Mouse (Mus musculus): Measurements from ENCODE around the gene Ccdc106.

The Ccdc106 gene

GRCm38 (mm10) chr7:5047313-5047712 is 27.0 kb downstream of the Ccdc106 start:
- CTCF ChIA-PET, result interaction anchor here (0.5 to 1.6 kb wide), 4 partner anchors 31 to 106 kb away, joined by 3 to 8 read pairs (median 3); no protein-coding TSS in a partner anchor

GRCm38 (mm10) chr7:5051193-5052192 is 31.1 kb downstream of the Ccdc106 start, which contains the start of gene Zfp580:
Zfp580 (plus strand) TSS chr7:5051538.
- CTCF ChIA-PET, result interaction anchor here (0.6 to 1.8 kb wide), 4 partner anchors 8 to 37 kb away, joined by 3 to 4 read pairs (median 4); partner anchors contain the start of genes Fiz1 and Zfp865

GRCm38 (mm10) chr7:5052438-5052837 is 32.1 kb downstream of the Ccdc106 start:
- CTCF ChIA-PET, result interaction anchor here (0.7 to 0.8 kb wide), 2 partner anchors 12 to 47 kb away, joined by 3 read pairs; no protein-coding TSS in a partner anchor

GRCm38 (mm10) chr7:5052931-5053343 is 32.6 kb downstream of the Ccdc106 start:
- CTCF ChIA-PET, result interaction anchor here (0.7 kb wide), 1 partner anchor 48 kb away, joined by 3 read pairs; no protein-coding TSS in a partner anchor

GRCm38 (mm10) chr7:5053456-5054179 is 33.3 kb downstream of the Ccdc106 start:
- CTCF ChIA-PET, result no interaction called here

- CTCF ChIA-PET, result interaction anchor here (0.5 kb wide), 1 partner anchor 309 kb away, joined by 3 read pairs; no protein-coding TSS in a partner anchor
Measured at GRCm38 (mm10) chr7:5056651-5057263, 36.4 kb downstream of the Ccdc106 start.

- CTCF ChIA-PET, result no interaction called here
Measured at GRCm38 (mm10) chr7:5057381-5057780, 37.0 kb downstream of the Ccdc106 start.

- CTCF ChIA-PET, result no interaction called here
Measured at GRCm38 (mm10) chr7:5057804-5058203, 37.5 kb downstream of the Ccdc106 start.

GRCm38 (mm10) chr7:5058631-5059030 is 38.3 kb downstream of the Ccdc106 start:
- CTCF ChIA-PET, result interaction anchor here (1.9 kb wide), 1 partner anchor 7 kb away, joined by 4 read pairs; the partner anchor contains the start of gene Zfp580

GRCm38 (mm10) chr7:5059421-5059820 is 39.1 kb downstream of the Ccdc106 start:
- CTCF ChIA-PET, result interaction anchor here (1.3 to 1.9 kb wide), 2 partner anchors 8 to 21 kb away, joined by 3 to 4 read pairs; partner anchors contain the start of genes Zfp580 and Zfp784

- CTCF ChIA-PET, result interaction anchor here (0.6 to 1.9 kb wide), 4 partner anchors 9 to 118 kb away, joined by 3 to 4 read pairs (median 3); partner anchors contain the start of genes Zfp580 and Zfp784
Measured at GRCm38 (mm10) chr7:5060239-5060731, 39.9 kb downstream of the Ccdc106 start.

- CTCF ChIA-PET, result interaction anchor here (1.0 kb wide), 1 partner anchor 45 kb away, joined by 3 read pairs; no protein-coding TSS in a partner anchor
Measured at GRCm38 (mm10) chr7:5060944-5061773, 40.8 kb downstream of the Ccdc106 start.

- CTCF ChIA-PET, result interaction anchor here (0.7 to 1.0 kb wide), 2 partner anchors 44 to 45 kb away, joined by 3 read pairs; no protein-coding TSS in a partner anchor
Measured at GRCm38 (mm10) chr7:5061774-5062359, 41.5 kb downstream of the Ccdc106 start, which contains the start of gene U2af2. U2af2 (plus strand) TSS chr7:5062143.

- CTCF ChIA-PET, result interaction anchor here (0.7 to 2.1 kb wide), 4 partner anchors 14 to 62 kb away, joined by 3 to 5 read pairs (median 3); no protein-coding TSS in a partner anchor
Measured at GRCm38 (mm10) chr7:5062360-5063001, 42.1 kb downstream of the Ccdc106 start.

GRCm38 (mm10) chr7:5064886-5065285 is 44.5 kb downstream of the Ccdc106 start:
- CTCF ChIA-PET, result interaction anchor here (0.5 kb wide), 1 partner anchor 58 kb away, joined by 9 read pairs; no protein-coding TSS in a partner anchor

- CTCF ChIA-PET, result interaction anchor here (0.6 kb wide), 1 partner anchor 159 kb away, joined by 3 read pairs; the partner anchor contains the start of gene Zfp628
Measured at GRCm38 (mm10) chr7:5073586-5073985, 53.2 kb downstream of the Ccdc106 start.

- CTCF ChIA-PET, result no interaction called here
Measured at GRCm38 (mm10) chr7:5074984-5075383, 54.6 kb downstream of the Ccdc106 start.

GRCm38 (mm10) chr7:5076931-5077330 is 56.6 kb downstream of the Ccdc106 start:
- CTCF ChIA-PET, result interaction anchor here (1.5 kb wide), 1 partner anchor 14 kb away, joined by 5 read pairs; no protein-coding TSS in a partner anchor
